In genomic region chr4:133498160-133498724, GRCm38 (mm10) we compare ENCODE assay signal across 8 mouse cellular contexts. TPM values are rescaled to one million over a fixed set of nuclear protein-coding genes. Genes with fewer than 3 reads are reported as not detected.
DNase-seq lines count a peak whose midpoint lies in the region; ATAC-seq and TF ChIP-seq lines count a peak whose summit lies in the region.

Gene Trnp1 (minus strand): TSS chr4:133498550.

- no peak within 1 kb of the TSS for H3K27ac ChIP-seq in intestine, postnatal 0 days (ENCODE audit: low read depth, low read length)
- H3K27ac ChIP-seq in midbrain, embryonic 10.5 days (replicated peaks), result peak within 1 kb of the TSS; percentile 70
- no peak within 1 kb of the TSS for H3K27ac ChIP-seq in spleen, adult 2 months (ENCODE audit: insufficient read depth, low read length)

- peak within 1 kb of the TSS; percentile 93 for H3K4me2 ChIP-seq in intestine, postnatal 0 days (replicated peaks; ENCODE audit: low read depth)

- no peaks in the 10 kb centered on the region for H3K9me3 ChIP-seq in intestine, postnatal 0 days (ENCODE audit: control insufficient read depth)
- H3K9me3 ChIP-seq in midbrain, embryonic 10.5 days (replicated peaks), result no peaks in the 10 kb centered on the region

- peak; percentile 66 for ATAC-seq in granulocyte monocyte progenitor cell, adult 5-6 weeks (replicated peaks; ENCODE audit: poor library complexity, severe bottlenecking)
- ATAC-seq in intestine, postnatal 0 days, result peak; percentile 50; the same call in 1 of the 2 replicates

- 0 out of 2 replicates have a peak, but pooled peaks cover 3% of the 10 kb centered on the region for H3K4me1 ChIP-seq in intestine, postnatal 0 days (replicated peaks; ENCODE audit: control insufficient read depth, insufficient read depth, low read length)
- H3K4me1 ChIP-seq in midbrain, embryonic 10.5 days, result peaks cover 31% of the 10 kb centered on the region
- peaks cover 5% of the 10 kb centered on the region for H3K4me1 ChIP-seq in spleen, adult 2 months (ENCODE audit: control insufficient read depth, insufficient read depth, insufficient read length)

- WGBS in intestine, postnatal 0 days, result under 1% methylated on average over 42 of the region's 53 CpGs
- under 1% methylated on average over 53 of the region's 53 CpGs for WGBS in midbrain, embryonic 10.5 days
- 1% methylated on average over 49 of the region's 53 CpGs for WGBS in spleen, adult 2 months

- H3K27me3 ChIP-seq in intestine, postnatal 0 days (replicated peaks; ENCODE audit: control insufficient read depth, insufficient read depth, low read length), result peaks cover 69% of the 10 kb centered on the region
- peaks cover 98% of the 10 kb centered on the region for H3K27me3 ChIP-seq in midbrain, embryonic 10.5 days (ENCODE audit: low read depth, poor library complexity, severe bottlenecking)
- peaks cover 17% of the 10 kb centered on the region for H3K27me3 ChIP-seq in spleen, adult 2 months (ENCODE audit: control insufficient read depth, insufficient read depth, low read length)

- peak within 1 kb of the TSS; percentile 56 for H3K4me3 ChIP-seq in intestine, postnatal 0 days (ENCODE audit: low read depth, low read length)
- H3K4me3 ChIP-seq in midbrain, embryonic 10.5 days, result peak within 1 kb of the TSS; percentile 66
- peak within 1 kb of the TSS; percentile 41; the same call in 1 of the 2 replicates for H3K4me3 ChIP-seq in spleen, adult 2 months (ENCODE audit: extremely low read depth, insufficient read depth, insufficient read length)

- DNase-seq in adrenal gland, adult (ENCODE audit: inconsistent age in 2 of 2, low spot score in 1 of 2), result peak; percentile 69 to 79
- DNase-seq in adrenal gland, adult 8-10 months, result no peak
- DNase-seq in embryo, embryonic 11 days, result peak; percentile 94
- DNase-seq in left cerebral cortex, postnatal 4 days, result peak; percentile 82
- DNase-seq in midbrain, embryonic 10.5 days (ENCODE audit: low spot score), result peak; percentile 82
- peak; percentile 30 to 43 for DNase-seq in spleen, adult 2 months (ENCODE audit: low read depth in 1 of 2, low spot score in 2 of 2)

- intact Hi-C loops in left cerebral cortex, postnatal 4 days (cut with DNase I), result no loop called here

- no peaks in the 10 kb centered on the region for H3K36me3 ChIP-seq in intestine, postnatal 0 days (ENCODE audit: control insufficient read depth, insufficient read depth)
- H3K36me3 ChIP-seq in midbrain, embryonic 10.5 days, result no peaks in the 10 kb centered on the region
- no peaks in the 10 kb centered on the region for H3K36me3 ChIP-seq in spleen, adult 2 months (ENCODE audit: control insufficient read depth, insufficient read depth, low read length)

- no peak for TF ChIP-seq POLR2A in spleen, adult 2 months (IDR thresholded peaks at IDR 0.05; ENCODE audit: low read depth, low read length)

- H3K9ac ChIP-seq in intestine, postnatal 0 days (ENCODE audit: low read depth, low read length), result peak within 1 kb of the TSS; percentile 27

- TF ChIP-seq CTCF in intestine, postnatal 0 days (IDR thresholded peaks at IDR 0.05; ENCODE audit: low read depth), result no peak
- no peak for TF ChIP-seq CTCF in spleen, adult 2 months (IDR thresholded peaks at IDR 0.05; ENCODE audit: extremely low read depth, insufficient read depth, insufficient read length, insufficient replicate concordance)

RNA-seq across cellular contexts. Expression of gene Trnp1, which starts in this region (rescaled TPM):
- total RNA-seq in adrenal gland, adult 8-10 months (2022), result 10 to 100 TPM in 1 of 4 experiments, 1 to 10 TPM in 3; 3.1 to 10.6 (median 6.3) TPM
- total RNA-seq in granulocyte monocyte progenitor cell, adult 5-6 weeks (2014; fragmentation: Nextera tagmentation), result not detected in 2 replicates
- not detected in 2 replicates for total RNA-seq in granulocyte monocyte progenitor cell, adult 5-6 weeks (2017)
- 2.5 and 2.9 TPM in 2 replicates for polyA plus RNA-seq in intestine, postnatal 0 days (2015; fragmentation: Nextera tagmentation; extraction: Ambion mirVana)
- 10 to 100 TPM; 49.4 to 54.1 TPM for total RNA-seq in left cerebral cortex, postnatal 4 days (2021)
- 0.68 and 1.0 TPM in 2 replicates for polyA plus RNA-seq in midbrain, embryonic 10.5 days (2016; fragmentation: Nextera tagmentation; extraction: Ambion mirVana)
- 0.49 and 0.99 TPM in 2 replicates for polyA plus RNA-seq in spleen, adult 2 months (2012; rRNA removed)

Comparison
In these comparisons a context has a peak if more than half of its experiments do, and no peak if none do; other contexts are left out.
1. RNA of gene Trnp1 (total RNA-seq): 49.4 to 54.1 TPM in left cerebral cortex, postnatal 4 days; 3.1 to 10.6 TPM in adrenal gland, adult 8-10 months and not detected in granulocyte monocyte progenitor cell, adult 5-6 weeks; every median in the first group is over 4 times any median in the second.
2. Peak in ATAC-seq in granulocyte monocyte progenitor cell, adult 5-6 weeks; RNA of the gene not detected or under 1 TPM.
3. Peak in DNase-seq and H3K4me3 ChIP-seq in spleen, adult 2 months; RNA of the gene not detected or under 1 TPM.
4. Peak in every context shown above with its lines, with median percentiles within 50 percentile points of each other: H3K4me3 ChIP-seq.